Mouse (Mus musculus) neural tube, embryonic 10.5 days (tissue): ENCODE data around the gene Psmb4.
"Not testable (repeated sequence)": the region's sequence is repeated elsewhere in the genome, so short reads cannot be mapped to it uniquely, and the experiment has no call there.

Source experiments
- DNase-seq: peaks from one replicate; pipeline ENCODE4 v3.0.0-alpha.2; 2017; ENCODE audit warnings: low spot score; ENCODE audit errors: extremely low spot score

Gene Psmb4

DNA sequence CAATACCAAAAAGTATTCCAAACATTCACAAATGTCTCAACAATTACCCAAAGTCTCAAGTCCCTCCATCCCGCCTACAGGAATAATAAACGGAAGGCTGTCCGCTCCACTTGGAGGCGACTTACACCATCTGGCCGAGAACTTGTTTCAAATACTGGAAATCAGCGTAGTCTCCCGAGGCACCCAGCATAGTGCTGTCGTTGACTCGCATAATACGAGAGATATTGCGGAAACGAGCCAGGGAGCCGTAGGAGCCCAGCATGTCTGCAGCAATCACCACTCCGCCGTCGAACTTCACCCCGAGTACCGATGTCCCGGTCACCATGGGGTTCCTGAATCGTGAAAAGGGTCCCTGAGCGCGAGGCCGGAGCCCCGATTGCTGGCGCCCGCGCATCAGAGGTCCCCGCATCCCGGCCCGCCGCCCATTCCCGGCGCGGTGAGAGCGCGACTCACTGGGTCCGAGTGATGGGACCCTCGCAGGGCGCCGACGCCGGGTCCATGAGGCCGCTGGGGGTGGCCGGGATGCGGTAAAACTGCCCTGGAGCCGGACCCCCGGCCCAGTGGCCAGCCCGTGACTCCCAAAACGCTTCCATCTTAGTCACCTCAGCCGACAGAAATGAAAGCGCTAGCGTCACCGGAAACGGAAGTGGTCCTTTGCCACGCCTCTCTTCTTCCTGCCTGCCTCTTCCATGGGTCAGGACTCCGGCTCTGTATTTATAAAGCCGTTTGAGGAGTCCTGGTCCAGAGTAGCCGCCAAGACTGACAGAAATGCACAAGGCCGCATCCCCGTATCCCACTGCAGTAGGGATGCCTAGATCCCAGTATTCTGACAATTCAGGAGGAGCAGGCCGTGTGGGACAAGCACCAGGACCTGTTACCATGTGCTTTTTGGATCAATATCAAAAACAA lies at the start of gene Psmb4:
Psmb4 (minus strand) TSS at position 646 of the 909 bp plus-strand sequence.
- peak; percentile 93 for DNase-seq

DNA sequence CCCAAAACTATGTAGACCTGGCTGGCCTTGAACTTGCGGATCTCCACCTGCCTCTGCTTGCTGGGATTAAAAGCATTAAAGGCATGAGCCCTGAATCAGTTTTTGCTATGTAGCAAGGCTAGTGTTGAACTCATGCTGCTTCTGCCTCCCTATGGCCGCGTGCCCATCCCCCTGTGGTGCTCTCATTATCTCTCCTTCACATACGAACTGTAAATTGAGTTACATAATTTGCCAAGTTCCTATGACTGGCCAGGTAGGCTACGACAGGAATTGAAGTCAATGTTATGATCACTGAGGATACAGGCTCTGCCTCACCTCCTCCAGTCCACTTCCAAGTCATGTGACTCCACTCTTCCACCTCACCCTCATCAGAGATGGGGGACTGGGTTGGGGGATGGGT lies 49.4 kb upstream of the Psmb4 start:
- not testable (repeated sequence) for DNase-seq

GRCm38 (mm10) chr3:94935332-94935731 lies 48.6 kb upstream of the Psmb4 start:
- DNase-seq: not testable (repeated sequence)

DNA sequence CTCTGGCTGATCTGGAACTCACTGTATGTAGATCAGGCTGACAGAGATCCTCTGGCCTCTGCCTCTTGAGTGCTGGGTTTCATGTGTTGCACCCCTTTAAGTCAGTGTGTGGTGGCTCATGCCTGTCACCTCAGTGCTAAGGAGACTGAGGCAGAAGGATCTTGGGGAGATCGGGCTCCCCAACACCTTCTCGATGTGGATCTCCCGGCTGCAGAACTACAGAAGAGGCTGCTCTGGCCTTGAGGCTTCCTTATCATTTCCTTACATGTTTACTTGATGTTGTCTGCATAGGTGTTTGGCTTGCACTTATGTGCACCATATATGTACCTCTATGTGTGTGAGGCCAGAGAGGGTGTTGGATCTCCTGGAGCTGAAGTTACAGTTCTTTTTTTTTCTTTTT lies 47.8 kb upstream of the Psmb4 start:
- not testable (repeated sequence) for DNase-seq

DNA sequence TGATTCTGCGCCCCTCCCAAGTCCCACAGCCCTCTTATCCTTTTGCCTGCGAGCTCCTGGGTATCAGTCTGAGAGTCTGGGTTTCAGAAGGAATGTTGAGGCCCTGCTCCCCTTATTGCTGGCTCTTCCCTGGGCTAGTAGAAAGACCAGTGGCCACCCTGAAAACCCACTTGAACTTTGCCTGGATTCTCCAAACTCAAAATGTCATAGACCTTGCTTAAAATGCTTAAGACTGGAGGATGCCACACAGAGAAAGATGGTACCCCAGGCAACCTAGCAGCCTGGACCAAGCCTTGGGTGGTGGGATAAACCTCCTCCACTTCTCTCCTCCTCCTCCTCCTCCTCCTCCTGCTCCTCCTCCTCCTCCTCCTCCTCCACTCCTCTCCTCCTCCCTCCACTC lies 46.8 kb upstream of the Psmb4 start:
- DNase-seq: not testable (repeated sequence)

GRCm38 (mm10) chr3:94932809-94933564 lies 46.2 kb upstream of the Psmb4 start, which contains the start of gene Selenbp1:
Gene Selenbp1 (plus strand): TSS chr3:94933056.
- DNase-seq: peak; percentile 49

DNA sequence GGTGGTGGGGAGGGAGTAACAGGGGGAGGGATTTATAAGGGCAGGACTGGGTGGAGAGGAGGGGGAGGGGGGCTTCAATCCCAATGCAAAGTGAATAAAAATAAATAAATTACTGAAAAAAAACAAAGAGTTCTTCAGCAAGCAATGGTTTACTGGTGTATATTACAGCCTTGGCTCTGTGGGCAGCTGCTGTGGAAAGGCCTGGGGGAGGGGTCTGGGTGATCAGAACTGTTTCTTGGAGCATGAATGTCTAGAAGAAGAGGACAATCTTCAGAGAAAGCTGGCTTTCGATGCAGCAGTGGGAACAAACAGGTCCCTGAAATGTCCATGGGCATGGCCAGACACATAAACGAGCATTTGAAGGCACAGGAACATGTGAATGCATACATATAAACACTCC lies 45.5 kb upstream of the Psmb4 start:
- DNase-seq: not testable (repeated sequence)

DNA sequence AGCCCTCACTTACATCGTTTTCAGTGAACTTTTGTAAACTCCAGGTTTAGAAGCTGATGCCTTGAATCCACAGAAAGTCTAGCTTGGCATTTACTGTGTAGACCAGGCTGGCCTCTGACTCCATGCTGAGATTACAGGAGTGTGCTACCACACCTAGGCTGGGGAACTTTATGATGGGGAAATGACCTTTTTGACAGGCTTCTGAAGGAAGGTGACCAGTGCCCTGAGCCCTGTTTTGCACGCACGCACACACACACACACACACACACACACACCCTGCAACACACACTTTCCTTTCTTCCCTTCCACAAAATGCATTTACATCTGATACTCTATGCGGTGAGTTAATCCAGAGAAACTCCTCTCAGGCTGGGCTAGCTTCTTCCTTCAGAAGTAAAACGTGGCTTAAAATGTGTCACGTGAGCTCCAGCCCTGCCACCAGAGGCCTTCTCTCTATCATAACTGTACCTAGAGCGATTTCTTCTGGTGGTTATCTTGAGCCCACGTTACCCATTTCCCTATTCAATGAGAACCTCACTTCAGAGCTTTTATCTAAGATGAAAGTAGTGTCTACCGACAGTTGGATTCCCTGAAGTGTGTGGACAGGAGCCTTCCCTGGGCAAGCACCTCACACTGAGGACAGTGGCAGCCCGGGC lies 44.8 kb upstream of the Psmb4 start:
- not testable (repeated sequence) for DNase-seq

DNA sequence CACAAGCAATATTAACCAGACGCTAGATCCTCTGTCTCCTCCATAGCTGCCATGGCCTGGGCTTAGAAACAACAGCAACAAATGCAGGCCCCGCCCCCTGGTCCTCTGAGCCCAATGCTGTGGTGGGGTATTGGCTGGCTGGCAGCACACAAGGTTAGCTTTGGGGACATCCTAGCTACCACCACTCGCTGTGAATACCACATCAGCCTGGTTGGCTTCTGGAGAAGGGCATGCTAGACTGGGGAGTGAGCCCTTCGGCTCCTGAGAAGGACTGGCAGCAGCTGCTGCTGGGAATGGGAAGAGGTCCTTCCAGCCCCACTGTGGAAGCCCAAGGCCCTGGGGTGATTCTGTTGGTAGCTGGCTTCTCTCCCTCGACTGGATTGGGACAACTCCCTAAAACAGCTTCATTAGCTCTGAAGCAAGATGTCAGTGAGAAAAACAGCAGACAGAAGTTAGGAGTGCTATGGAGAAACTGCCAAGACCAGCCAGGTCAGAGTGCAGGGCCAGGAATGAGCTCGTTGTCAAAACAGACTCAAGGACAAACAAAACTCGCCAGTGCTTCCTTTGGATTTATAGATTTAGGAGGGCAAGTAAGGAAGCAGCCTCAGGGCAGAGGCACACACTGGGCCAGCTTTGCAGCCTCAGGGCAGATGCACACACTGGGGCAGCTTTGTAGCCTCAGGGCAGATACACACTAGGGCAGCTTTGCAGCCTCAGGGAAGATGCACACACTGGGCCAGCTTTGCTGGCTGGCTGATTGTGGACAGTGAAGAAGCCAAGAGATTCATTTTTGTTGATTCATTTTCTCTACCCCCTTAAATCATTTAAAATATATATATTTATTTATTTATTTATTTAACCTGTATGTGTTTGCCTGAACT lies 43.9 kb upstream of the Psmb4 start:
- DNase-seq: not testable (repeated sequence)

DNA sequence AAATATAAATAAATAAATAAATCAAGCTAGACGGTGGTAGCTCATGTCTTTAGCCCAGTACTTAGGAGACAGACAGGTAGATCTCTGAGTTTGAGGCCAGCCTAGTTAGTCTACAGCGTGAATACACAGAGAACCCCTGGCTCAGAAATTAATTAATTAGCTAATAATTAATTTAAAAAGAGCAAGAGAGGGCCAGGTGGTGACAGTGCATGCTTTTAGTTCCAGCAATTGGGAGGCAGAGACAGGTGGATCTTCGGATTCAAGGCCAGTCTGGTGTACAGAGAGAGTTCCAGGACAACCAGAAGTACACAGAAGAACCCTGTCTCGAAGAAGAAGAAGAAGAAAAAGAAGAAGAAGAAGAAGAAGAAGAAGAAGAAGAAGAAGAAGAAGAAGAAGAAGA lies 42.2 kb upstream of the Psmb4 start:
- DNase-seq: not testable (repeated sequence)

DNA sequence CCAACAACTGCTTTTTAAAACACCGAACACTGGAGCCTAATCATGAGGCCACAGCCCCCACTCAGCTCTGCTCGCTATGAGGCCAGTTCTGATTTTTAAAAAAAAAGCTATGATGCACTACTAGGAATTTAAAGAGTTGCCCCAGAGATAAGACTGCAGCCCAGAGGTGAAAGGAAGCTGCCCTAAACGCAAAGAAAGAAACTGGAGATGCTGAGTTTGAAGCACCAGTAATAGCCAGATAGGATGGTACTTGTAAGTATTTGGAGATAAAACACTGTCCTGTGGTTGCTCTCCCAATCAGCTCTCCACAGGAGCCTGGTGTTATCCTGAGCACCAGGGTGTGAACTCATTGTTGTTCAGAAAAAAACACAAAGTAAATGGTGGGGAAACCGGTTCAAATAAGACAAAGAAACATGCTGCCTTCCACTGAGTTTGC lies 39.6 kb upstream of the Psmb4 start:
- not testable (repeated sequence) for DNase-seq

DNA sequence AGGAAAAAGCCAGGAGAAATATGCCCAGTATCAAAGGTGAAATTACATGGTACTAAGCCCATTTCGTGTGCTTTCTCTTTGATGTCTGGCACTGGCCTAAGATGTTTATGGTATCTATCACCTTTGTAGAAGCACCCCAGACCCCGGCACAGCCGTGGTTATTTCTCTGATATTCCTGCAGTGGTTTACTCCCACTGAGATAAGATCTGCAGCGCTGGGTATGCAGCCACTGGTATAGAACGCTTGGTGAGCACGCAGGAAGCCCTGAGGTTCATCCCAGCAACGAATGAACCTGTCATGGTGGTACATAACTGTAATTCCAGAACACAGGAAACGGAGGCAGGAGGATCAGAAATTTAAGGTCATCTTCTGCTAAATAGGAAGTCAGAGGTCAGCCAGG lies 37.9 kb upstream of the Psmb4 start:
- DNase-seq: no peak

DNA sequence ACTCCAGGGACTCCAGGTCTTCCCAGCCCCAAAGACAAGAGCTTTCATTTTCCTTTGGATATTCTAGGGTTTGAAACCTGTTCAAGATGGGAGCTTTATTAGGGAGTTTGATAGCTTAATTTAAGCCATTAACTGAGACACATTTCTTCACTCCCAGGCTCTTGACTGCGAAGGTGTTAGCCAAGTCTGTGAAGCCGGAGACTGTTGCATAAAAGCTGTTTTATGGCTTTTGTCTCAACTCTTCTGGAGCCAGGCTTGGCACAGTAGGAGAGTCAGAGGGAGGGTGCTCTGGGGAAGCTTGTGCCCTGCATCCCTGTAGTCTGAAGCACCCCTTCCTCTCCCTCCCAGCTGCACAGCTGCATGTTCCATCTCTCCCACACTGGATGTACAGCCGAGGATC lies 35.6 kb upstream of the Psmb4 start:
- no peak for DNase-seq

GRCm38 (mm10) chr3:94921104-94921503 lies 34.3 kb upstream of the Psmb4 start:
- no peak for DNase-seq

DNA sequence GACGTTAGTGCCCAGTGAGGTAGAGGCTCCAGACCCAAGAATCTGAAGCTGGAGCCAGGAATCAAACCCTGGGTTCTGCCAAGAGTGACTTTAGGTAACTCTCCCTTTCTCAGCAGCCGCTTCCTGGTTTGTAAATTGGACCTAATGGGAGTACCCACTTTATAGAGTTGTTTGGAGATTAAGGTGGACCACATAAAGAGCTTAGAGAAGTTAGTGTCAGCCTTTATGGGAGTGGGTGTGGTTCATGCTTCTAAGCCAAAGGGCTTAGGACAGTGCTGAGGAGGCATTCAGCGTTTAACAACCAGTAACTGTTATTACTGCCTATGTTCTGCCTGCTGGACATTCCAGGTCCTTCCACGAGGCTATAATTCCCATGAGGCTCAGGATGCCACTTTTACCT lies 32.1 kb upstream of the Psmb4 start:
- no peak for DNase-seq

DNA sequence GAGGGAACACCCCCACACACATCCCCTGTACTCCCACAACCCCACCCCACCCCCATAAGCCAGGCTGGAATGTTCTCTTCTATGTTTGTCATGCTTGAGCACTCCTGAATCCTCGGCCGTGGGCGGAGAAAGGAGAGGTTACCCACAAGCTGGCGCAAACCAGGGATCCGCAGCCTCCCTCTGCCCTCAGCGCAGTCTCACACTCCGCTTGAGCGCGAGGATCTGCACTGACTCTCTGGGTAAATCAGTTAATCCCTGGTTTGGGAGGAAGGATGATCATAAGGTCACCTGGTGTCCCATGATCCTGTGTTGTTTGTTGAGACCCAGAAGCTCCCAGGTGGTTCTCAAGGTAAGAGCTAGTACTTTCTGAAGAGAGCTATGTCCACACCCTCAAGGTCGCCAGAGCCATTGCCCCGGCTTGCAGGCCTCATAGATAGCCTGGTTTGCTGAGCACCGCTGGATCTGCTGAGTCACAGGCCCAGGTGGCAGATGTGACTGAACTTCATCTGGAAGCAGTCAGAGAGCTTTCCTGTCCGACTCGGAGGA lies 31.1 kb upstream of the Psmb4 start:
- no peak for DNase-seq

DNA sequence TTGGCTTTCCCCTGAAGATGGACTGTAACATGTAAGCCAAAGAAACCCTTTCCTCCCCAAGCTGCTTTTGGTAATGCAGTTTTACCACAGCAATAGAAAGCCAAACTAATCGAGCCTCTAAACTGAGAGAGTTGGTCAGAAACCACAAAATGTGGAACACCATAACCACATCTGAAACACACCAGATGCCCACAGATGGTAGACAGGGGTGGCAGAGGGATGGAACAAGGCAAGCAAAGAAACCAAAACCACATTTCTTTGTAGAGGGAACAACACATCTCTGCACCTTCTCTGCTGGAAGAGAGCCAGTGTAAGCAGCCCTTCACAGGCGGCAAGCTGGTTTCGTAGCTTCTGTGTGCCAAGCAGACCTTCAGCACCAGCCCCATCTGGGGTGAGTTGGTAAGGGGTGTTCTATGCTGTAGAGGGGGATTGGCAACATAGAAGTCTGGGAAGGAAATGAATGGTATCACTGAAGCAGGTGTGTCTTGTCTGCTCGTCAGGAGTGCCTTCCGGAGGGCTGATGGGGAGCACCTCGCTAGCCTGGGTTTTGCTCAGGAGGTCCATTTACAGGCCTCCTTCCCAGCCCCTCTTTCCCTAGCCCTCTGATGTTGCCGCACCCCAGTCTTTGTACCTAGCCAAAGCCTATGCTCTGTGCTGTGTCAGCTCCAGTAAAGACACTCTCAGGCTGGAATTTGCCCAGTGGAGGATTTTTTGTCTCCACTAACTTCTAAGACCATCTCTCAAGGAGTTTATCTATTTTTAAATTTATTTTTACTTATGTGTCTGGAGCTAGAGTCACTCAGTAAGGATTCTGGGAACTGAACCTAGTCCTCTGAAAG lies 29.4 kb upstream of the Psmb4 start:
- no peak for DNase-seq

DNA sequence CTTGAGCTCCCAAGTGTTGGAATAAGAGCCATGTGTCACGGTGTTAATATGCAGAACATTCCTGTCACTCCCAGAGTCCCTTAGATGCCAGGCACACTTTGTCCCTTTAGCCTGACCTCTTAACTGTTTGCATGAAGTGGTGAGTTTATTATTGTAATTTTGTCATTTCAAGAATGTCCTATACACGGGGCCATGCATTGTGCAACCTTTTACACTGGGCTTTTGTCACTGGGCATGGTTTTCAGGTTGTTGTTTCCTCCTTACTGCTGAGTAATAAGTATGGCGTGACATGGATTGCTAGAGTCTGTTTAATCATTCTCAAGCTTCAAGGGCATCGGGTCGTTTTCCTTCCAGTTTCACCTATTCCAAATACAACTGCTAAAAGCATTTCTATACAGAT lies 27.0 kb upstream of the Psmb4 start:
- no peak for DNase-seq

- DNase-seq: no peak
These were observed 24.4 kb upstream of the Psmb4 start for GRCm38 (mm10) chr3:94911050-94911693.
